Mouse (Mus musculus) ES-E14 (cell line): ENCODE results near the gene Fam189a1.

ENCODE experiments used
- CHD2 ChIP-seq: IDR thresholded peaks from 2 replicates; pipeline ENCODE4 v1.6.1; 2014; ENCODE audit warnings: mild to moderate bottlenecking, low read depth, low read length, inconsistent platforms
- MAFK ChIP-seq: IDR thresholded peaks from 2 replicates; pipeline ENCODE4 v1.6.1; 2014; ENCODE audit warnings: mild to moderate bottlenecking, low read depth, low read length, inconsistent platforms; ENCODE audit not compliant: insufficient read depth
- ZNF384 ChIP-seq: IDR thresholded peaks from 2 replicates; pipeline ENCODE4 v1.6.1; 2012; ENCODE audit warnings: low read depth, low read length, inconsistent platforms

DNA sequence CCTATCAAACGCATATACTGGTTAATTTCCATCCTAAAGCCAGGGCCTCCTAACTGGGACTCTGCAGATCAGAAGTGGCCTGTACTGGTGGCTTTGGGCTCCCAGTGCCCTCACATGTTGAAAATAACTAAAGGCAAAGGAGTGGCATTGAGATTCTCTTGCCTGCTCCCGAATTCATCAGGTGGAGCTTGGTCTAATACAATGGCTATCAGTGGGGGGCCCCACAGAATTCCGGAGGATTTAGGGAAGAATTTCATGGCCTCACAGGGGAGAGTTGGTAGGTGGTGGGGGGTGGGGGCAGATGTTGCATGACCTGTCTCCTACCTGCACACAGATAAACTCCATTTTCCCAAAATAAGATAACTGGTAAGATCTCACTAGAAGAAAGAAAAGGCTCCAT is 92.3 kb downstream of the Fam189a1 start:
- no peak; the same call in 1 of the 2 replicates for TF ChIP-seq ZNF384
- no peak for TF ChIP-seq CHD2
- no peak for TF ChIP-seq MAFK
